Mouse (Mus musculus): ENCODE results near the gene Ddc.

Gene Ddc

GRCm38 (mm10) chr11:11907703-11908413, 9.9 kb upstream of the Ddc start:
- DNase-seq (ENCODE audit: low spot score in 2 of 2): no peak

GRCm38 (mm10) chr11:11905518-11905917, 7.6 kb upstream of the Ddc start:
- DNase-seq (ENCODE audit: low spot score in 2 of 2): no peak

GRCm38 (mm10) chr11:11904995-11905394, 7.1 kb upstream of the Ddc start:
- DNase-seq (ENCODE audit: low spot score in 2 of 2): no peak

GRCm38 (mm10) chr11:11901509-11901908, 3.6 kb upstream of the Ddc start:
- no peak for DNase-seq (ENCODE audit: low spot score in 2 of 2)

- DNase-seq (ENCODE audit: low spot score in 2 of 2): no peak
These were observed 552 bp upstream of the Ddc start for GRCm38 (mm10) chr11:11898496-11898895.

- no peak for DNase-seq (ENCODE audit: low spot score in 2 of 2)
These were observed 2.5 kb downstream of the Ddc start for GRCm38 (mm10) chr11:11895479-11895878.

GRCm38 (mm10) chr11:11893769-11894168, 4.2 kb downstream of the Ddc start:
- DNase-seq (ENCODE audit: low spot score in 2 of 2): no peak

GRCm38 (mm10) chr11:11892993-11893602, 4.8 kb downstream of the Ddc start:
- no peak for DNase-seq (ENCODE audit: low spot score in 2 of 2)

GRCm38 (mm10) chr11:11891832-11892231, 6.1 kb downstream of the Ddc start:
- no peak for DNase-seq (ENCODE audit: low spot score in 2 of 2)

GRCm38 (mm10) chr11:11890139-11890741, 7.7 kb downstream of the Ddc start:
- no peak for DNase-seq (ENCODE audit: low spot score in 2 of 2)

GRCm38 (mm10) chr11:11888727-11889126, 9.2 kb downstream of the Ddc start:
- DNase-seq (ENCODE audit: low spot score in 2 of 2): no peak

- DNase-seq (ENCODE audit: low spot score in 2 of 2): no peak
These were observed 9.9 kb downstream of the Ddc start for GRCm38 (mm10) chr11:11888051-11888450.

- DNase-seq (ENCODE audit: low spot score in 2 of 2): no peak
These were observed 11.4 kb downstream of the Ddc start for GRCm38 (mm10) chr11:11886403-11886998.

GRCm38 (mm10) chr11:11885921-11886320, 12.0 kb downstream of the Ddc start:
- DNase-seq (ENCODE audit: low spot score in 2 of 2): no peak

GRCm38 (mm10) chr11:11885246-11885643, 12.7 kb downstream of the Ddc start:
- DNase-seq (ENCODE audit: low spot score in 2 of 2): no peak

- DNase-seq (ENCODE audit: low spot score in 2 of 2): no peak
These were observed 13.3 kb downstream of the Ddc start for GRCm38 (mm10) chr11:11884533-11885245.

- DNase-seq (ENCODE audit: low spot score in 2 of 2): no peak
These were observed 16.2 kb downstream of the Ddc start for GRCm38 (mm10) chr11:11881783-11882155.

- DNase-seq (ENCODE audit: low spot score in 2 of 2): no peak
These were observed 16.7 kb downstream of the Ddc start for GRCm38 (mm10) chr11:11881026-11881782.

- DNase-seq (ENCODE audit: low spot score in 2 of 2): no peak
These were observed 17.6 kb downstream of the Ddc start for GRCm38 (mm10) chr11:11880351-11880750.

GRCm38 (mm10) chr11:11879699-11880002, 18.3 kb downstream of the Ddc start:
- DNase-seq (ENCODE audit: low spot score in 2 of 2): no peak

- no peak for DNase-seq (ENCODE audit: low spot score in 2 of 2)
These were observed 18.8 kb downstream of the Ddc start for GRCm38 (mm10) chr11:11878981-11879698.

All from spleen, postnatal 14 days (tissue).